Mouse (Mus musculus) lung, postnatal 25 days (tissue): ENCODE results near the gene Ripor3.
A peak's percentile ranks its signal among the peaks of the same experiment; 100 is the strongest.
"Not testable (repeated sequence)": the region's sequence is repeated elsewhere in the genome, so short reads cannot be mapped to it uniquely, and the experiment has no call there.

Experiments used
- DNase-seq: peaks from one replicate; pipeline ENCODE4 v3.0.0; 2022; ENCODE audit warnings: low spot score

Gene Ripor3

DNA sequence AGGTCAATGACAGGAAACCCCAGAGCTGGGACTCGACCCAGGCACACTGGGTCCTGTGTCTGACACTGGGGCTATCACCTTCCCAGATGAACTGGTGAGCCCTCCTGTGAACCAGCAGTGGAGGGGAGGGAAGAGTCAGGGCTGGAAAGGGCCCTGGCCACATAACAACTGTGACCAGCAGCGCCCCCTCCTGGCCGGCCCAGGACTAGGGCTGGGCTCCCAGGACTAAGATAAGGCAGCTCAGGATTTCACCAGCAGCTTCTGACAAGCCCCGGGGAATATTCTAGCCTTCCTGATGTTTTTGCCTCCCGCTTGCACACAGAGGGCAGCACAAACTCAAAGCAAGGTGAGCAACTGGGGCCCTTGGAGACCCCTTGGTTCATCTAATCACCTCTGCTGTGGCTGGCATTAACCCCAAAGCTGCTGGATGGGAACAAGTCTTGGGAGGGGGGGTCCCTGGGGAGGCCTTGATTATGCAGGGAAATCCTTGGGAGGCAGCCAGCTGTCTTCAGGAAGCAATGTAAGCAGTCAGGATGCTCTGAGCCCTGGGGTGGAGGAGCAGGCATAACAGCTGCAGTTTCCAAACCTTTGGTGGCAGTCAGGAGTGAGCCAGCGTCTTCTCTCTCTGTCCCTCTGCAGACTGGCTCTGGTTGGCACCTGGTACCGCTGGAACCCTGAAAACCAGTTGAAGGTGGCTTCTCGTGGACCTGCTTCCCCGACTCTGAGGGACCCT lies at the start of gene Ripor3:
Ripor3 (minus strand) TSS at position 683 of the 733 bp plus-strand sequence.
- DNase-seq: peak; percentile 81

DNA sequence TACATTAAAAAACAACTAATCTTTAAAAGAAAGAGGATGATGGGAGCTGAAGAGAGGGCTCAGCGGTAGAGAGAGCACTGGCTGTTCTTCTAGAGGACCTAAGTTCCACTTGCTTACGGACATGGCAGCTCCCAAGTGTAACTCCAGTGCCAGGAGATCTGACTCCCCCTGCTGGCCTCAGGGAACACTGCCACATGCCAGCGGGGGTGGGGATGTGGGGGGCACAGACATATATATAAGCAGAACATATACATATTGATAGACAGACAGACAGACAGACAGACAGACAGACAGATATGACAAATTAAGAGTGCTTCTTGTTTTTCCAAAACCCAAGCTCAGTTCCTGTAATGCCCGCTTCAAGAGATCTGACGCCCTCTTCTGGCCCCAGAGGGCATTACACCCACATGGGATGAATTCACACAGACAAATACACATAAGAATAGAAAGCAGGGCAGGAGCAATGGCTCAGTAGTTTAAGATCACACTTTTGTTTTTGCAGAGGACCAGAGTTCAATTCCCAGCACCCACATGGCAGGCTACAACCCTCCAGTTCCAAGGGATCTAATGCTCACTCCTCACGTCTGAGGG lies 48.9 kb upstream of the Ripor3 start:
- DNase-seq: no peak

DNA sequence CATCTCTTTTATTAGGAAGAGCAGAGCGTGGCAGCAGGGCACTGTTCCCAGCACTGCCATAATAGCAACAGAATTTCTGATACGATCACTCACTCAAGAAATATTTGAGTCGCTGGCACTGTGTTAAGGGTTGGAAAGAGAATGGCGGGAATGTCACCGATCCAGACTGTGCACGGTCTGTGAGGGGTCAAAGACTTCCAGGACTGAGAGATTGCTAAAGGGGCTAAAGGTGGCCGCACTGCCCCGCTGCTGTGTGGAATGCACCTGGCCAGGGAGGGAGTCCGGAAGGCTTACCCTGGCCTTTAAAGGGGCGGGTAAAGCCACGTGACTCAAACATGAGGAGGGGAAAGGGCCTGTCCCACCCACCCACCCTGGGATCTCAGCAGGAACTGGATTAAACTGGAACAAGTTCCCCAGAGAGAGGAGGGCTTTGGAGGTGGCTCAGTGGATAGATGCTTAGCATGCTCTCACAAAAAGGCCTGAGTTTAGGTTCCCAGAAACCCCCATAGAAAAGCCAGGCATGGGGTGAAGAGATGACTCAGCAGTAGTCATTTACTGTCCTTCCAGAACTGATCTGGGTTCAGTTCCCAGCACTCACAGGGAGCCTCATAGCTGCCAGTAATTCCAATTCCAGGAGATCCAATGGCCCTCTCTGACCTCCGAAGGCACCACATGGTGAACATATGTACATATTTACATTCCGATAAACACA lies 48.2 kb upstream of the Ripor3 start:
- no peak for DNase-seq

DNA sequence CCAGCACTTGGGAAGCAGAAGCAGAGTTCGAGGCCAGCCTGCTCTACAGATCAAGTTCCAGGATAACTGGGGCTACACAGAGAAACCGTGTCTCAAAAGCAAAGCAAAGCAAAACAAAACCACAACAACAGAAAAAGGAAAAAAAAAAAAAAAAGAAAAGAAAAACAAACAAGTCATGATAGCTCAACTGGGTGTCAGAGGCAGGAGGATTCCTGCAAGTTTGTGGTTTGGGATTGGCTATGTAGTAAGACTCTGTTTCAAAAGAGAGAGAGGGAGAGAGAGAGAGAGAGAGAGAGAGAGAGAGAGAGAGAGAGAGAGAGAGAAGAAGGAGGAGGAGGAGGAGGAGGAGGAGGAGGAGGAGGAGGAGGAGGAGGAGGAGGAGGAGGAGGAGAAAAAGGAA lies 47.5 kb upstream of the Ripor3 start:
- DNase-seq: not testable (repeated sequence)

DNA sequence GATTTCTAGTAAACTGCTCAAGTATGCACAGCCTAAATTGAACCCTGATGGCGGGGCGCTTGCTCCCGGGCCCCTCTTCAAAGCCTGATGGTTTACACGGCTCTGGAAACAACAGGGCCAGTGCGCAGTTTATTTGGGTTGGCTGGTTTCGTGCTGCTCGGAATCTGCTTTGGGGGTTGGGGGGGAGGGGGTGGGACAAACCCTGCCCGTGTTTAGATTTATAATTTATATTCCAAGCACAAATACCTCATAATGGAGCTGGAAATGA lies 46.2 kb upstream of the Ripor3 start:
- no peak for DNase-seq

DNA sequence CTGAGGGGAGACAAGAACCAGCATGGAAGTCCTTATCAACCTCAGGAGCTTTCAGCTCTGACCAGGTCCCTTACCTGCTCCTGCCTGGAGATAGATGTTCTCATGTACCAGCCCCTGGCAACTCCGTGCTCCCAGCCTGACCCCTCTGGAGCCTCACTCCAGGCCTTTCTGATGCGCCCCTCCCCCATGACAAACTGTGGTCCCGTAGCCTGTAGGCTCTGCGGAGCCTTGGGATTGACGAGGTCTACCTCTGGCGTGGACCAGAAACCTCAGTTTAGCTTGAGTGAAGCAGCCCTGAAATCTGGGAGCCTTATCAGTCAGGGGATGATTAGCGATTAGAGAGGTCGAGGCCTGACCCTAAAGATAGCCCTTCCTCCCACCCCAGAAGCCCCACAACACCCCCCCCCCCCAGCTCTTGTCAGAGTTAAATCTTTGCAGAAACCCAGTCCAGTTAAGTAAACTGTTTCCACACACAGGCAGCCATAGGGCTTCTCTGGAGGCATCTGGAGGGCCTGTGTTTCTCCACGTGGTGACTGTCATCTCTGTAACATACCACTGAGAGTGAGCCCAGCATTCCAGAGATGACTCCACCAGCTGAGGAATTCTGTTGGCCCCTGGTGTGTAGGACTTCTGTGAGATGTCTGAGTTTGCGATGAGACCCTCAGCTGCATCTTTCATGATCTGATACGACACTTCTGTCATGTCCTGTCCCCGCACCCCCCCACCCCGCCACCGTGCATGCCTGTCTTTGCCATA lies 45.7 kb upstream of the Ripor3 start:
- DNase-seq: no peak

DNA sequence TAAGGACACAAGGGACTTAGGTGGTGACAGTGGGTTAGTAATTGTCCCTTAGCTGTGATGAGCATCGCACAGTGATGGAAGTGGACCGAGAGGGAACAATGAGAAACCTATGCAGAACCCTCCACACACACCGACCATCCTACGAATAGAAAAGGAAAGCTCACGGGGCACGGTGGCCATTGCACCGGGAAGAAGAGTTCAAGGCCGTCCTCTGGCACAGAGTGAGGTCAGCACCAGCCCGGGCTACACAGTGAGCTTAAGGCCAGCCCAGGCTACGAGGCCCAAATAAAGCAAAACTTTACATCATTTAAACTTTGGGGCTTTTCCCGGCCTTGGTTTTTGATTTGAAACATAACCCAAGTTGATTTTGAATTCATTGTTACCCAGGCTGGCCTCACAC lies 43.7 kb upstream of the Ripor3 start:
- no peak for DNase-seq

DNA sequence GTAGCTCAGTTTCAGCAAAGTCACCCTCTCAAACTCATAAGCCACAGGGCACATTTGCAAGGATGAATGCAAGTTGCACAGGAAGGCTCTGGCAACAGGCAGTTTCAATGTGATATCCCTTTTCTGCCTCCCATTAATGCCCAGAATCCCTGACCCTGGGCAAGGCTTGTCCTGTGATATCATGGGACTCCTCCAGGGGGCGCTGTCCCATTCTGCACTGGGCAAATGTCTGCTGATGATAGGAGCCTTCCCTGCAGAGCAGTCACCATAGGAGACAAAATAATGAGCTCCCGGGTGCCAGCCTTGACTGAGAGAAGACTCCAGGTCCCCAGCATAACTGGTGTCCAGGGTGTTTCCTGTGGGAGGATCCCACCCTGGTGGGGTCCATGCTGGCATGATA lies 42.3 kb upstream of the Ripor3 start:
- peak; percentile 48 for DNase-seq

DNA sequence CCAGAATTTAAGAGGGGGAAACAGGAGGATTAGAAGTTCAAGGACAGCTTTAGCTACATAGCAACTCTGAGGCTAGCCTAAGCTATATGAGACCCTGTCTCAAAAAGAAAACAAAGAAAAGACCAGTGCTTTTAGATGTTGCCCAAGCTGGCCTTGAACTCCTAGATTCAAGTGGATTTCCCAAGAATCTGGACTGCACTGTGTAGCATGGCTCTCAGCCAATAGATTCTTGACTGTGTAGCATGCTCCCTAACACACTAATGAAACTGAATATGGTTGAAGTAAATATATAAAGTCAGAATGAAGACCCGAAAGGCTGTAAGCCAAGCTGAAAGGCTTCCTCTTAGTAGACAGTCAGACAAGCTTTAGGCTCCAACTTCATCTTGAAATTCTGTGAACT lies 41.7 kb upstream of the Ripor3 start:
- no peak for DNase-seq

DNA sequence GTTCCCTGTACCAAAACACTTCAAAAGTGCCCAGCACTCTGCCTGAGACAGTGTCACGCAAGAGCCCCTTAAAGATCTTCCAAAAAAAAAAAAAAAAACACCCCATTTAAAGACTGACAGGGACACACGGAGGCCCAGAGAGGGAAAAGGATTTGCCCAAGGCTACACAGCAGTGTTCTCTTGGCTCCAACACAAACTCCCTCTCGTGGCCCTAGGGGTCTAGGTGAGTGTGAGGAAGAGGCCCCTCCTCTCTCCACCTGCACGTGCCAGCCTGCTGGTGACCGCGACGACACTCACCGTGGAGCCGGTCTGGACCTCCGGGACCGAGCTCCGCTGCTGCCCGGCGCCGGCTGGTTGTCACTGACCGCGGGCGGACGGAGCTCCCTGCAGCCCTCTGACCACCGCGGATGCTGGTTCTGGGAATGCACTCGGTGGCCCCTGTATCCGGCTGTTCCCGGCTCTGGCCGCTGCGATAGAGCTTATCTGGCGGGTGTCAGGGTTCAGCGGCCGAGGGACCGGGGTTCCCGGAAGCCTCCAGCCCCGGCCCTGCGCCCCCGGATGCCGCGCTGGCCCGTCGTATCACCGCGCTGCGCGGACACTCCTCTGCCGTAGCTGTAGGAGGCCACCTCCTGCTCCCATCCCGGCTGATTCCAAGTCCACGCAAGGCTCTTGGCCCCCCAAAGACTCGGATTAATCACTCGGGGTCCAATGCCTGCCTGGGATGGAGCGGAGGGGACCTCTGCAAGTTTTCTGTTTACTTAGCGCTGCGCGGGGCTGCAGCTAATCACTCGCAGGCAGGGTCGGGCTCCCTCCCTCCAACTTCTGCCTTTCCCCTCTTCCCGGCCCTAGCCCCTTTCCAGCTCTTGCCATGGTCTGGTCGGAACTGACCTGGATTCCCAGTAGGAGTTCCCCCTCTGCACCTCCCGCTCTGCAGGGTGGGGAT lies 39.9 kb upstream of the Ripor3 start:
- DNase-seq: no peak

DNA sequence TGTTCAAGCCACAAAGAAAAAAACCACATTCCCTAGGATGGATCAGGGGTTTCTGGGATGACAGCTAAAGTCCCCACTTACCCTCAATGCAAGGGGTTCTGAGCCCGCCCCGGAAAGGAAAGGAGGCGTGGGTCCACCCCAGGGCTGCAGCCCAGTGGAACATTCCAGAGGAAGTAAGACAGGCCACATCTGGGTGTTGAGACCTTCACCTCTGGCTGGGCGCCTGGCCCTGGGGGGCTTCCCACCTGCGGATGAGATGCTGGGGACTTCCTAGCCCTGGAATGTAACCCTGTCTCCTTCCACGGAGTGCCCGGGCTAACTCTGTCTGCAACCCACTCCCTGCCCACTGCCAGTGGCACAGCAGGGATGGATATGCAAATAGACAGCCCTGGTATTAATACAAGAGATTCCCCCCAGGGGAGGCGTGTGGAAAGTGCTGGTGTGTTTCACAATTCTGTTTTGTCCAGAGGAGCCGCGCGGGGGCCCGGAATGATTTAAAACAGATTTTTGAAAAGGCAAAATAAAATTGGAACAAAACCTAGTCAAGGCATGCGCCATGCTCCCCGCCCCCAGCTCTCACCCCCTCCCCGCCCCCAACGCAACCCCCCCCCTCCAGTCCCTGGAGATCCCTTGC lies 38.7 kb upstream of the Ripor3 start:
- DNase-seq: no peak

DNA sequence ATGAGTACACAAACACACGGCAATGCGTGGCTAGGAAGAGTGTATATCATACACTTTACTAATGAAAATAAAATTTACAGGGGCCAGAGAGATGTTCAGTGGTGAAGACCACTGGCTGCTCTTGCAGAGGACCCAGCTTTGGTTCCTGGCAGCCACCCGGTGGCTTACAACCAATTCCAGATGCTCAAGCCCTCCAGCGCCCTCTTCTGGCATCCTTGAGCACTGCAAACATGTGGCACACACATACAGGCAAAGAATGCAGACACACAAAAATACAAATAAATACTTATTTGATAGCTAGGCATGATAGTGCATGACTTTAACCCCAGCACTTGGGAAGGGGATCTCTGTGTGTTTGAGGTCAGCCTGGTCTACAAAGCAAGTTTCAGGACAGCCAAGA lies 36.0 kb upstream of the Ripor3 start:
- no peak for DNase-seq

DNA sequence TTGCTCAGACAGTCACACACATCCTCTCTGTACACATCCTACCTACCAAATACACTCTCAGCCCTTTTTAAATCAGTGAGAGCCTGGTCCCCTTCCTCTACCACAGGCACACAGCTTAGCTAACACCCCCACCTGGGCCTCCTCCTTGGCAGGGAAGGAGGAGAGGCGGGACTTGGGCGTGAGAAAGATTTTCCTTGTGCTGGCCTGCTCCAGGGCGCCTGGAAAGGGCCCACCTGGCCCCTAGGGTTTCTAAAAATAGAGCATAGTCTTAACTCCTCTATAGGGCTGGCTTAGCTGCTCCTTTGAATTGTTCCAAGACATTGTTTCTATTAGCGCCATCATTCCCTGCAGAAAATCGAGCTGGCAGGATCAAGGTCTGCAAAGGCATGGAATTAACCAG lies 35.4 kb upstream of the Ripor3 start:
- peak; percentile 34 for DNase-seq

DNA sequence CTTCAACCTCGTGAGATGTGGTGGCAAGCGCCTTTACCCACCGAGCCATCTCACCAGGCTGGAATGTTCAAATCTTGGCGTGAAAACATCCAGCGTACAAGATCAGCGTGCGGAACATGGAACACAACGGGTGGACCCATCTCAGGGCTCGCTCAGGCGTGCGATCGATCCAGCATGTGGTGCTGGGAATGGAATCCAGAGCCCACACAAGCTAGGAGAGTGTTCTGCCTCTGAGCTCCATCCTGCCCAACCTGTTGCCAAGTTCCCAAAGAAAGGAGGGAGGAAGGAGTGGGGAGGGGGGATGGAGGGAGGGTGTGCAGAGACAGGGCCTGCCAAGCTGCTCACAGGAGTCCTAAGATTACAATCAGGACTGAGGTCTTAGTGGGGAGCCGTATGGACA lies 34.9 kb upstream of the Ripor3 start:
- no peak for DNase-seq

DNA sequence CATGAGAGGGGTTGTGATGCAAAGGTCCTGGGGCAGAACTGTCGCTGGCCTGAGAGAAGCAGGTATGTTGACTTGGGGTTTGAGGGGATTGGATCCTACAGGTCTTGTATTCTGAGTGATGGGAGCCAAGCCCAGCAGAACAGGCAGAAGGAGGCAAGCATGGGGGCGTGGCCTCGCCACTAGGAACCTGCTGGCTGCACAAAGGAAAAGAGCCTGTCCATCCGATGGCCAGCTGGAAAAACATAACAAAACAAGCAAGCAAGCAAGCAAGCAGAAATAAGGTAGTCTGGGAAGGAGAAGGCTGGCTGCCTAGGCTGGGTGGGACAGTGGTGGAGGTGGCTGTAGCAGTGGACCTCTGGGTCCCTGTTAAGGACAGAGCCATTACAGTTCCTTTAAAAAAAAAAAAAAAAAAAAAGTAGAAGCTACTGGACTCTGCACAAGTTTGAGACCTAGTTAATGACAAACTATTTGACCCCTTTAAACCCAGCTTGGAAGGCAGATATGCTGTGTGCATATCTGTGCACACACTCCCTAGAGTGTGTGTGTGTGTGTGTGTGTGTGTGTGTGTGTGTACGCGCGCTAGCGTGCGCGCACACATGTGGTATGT lies 34.4 kb upstream of the Ripor3 start:
- no peak for DNase-seq

DNA sequence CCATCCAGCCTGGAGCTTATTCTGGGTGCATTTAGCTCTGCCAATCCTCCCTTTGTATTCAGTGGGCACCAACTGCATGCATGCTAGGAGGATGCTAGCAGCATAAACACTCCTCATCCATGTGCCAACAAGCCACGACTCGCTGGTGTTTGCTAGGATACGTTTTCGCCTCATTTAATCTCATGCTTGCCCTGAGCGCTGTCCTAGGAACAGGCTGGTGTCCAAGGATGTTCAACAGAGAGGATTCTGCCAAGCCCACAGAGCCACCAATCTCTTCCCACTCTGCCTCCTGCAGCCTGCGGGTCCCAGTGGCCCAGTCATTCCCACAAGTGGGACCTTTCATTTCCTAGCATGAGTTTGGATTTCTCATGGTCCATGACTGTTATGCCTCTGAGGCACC lies 31.6 kb upstream of the Ripor3 start:
- no peak for DNase-seq

DNA sequence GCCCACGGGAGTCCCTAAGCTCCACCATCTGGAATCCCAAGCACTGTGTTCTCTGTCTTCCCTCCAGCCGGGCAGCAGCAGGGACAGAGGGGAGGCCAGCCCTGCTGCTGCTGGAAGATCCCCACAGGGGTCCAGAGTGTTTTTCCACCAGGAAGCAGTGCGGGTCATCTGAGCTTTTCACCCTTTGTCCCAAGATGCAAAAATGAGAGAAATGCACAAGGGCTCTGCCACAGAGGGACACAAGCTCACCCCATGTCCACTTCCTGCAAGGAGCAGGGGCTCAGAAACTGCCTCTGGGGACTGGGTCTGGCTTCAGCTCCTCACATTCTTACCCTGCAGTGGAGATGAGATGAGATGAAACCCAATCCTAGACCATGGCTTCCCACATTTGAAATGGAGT lies 30.3 kb upstream of the Ripor3 start:
- no peak for DNase-seq

DNA sequence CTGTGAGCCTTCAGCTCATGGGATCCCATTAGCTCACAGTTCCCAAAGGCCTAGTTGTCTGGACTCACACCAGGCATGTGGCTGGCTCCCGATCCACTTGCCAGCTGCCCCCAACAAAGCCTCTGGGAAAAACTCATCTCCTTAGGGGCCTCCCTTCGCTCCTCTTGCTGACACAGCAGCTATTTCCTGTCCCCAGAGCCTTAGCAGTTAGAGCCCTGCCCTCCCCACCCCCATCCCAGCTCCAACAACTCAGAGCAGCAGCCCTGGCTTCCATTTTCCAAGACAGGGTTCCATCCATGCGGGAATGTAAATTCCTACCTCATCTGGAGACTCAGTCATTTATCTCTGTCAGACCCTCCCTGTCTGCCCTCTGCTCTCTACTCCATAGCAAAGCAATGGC lies 26.6 kb upstream of the Ripor3 start:
- DNase-seq: no peak

DNA sequence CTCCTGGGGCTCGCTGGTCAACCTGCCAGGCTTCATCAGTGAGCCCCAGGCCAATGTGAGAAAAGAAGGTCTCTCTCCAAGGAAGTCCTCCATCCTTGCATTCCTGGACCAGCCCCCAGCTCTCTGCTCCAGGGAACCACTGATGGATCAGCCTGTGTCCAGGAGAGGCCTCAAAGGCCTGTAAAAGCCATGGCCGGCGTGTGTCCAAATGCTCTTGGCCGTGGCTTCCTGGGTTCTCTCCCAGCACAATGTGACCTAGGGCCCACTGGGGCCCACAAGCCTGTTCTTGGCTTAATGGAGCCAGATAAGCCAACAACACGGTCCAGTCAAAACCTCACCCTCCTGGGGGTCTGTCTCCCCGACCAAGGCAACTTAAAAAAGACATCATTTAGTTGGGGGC lies 25.5 kb upstream of the Ripor3 start:
- DNase-seq: no peak

DNA sequence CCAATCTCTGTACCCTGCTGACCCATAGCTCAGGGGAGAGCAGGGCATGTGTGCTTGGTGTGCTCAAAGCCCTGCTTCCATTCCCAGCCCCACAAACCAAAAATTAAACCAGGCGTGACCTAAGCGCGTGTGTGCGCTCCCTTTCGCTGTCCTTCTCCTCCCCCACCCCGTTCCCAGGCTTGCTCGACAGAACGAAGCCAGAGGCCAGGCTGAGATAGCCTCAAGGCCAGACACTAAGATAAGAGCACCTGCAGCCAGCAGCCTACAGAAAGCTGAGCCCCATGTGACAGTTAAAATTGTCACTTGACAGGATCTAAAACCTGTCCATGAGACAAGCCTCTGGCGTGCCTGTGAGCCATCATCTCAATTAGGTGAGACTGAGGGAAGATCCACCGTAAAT lies 23.5 kb upstream of the Ripor3 start:
- DNase-seq: no peak

DNA sequence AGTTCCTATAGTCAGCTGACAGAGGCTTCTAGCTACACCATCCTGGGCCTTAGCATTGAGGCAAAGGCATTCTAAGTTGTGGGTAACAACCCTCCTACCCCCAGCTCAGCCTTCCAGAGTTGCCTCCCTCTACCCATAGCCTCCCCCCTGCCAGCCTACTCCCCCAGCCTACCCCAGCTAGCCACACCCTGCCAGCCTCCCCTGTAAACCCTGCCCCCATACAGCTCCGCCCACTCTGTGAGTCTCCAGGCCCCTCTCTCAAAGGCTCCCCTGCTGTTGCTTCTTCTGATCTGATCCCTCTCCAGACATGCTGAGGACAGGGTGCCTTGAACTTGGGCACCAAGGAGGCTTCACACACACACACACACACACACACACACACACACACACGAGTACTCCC lies 21.4 kb upstream of the Ripor3 start:
- DNase-seq: no peak
